Mouse (Mus musculus): ENCODE measurements around the gene Sept11.

Sept11 gene

DNA sequence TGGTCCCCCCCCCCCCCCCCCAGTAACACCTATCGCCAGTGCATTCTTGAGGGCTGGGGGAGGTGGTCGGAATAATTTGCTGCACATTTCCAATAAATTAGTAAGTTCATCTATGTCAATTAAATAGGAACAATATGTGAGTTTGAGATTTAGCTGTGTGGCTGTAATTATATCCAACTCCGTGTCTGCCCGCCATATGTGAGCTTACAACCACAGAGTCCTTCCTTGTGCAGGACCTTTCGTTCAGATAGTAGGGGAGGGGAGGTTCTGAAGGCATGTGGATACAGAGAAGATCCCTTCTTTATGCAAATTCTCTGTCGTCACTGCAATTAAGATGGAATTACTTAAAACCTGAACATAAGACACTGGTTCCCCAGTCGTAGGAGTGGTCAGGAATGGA, 2.1 kb downstream of the Sept11 start:
- no peak for DNase-seq

DNA sequence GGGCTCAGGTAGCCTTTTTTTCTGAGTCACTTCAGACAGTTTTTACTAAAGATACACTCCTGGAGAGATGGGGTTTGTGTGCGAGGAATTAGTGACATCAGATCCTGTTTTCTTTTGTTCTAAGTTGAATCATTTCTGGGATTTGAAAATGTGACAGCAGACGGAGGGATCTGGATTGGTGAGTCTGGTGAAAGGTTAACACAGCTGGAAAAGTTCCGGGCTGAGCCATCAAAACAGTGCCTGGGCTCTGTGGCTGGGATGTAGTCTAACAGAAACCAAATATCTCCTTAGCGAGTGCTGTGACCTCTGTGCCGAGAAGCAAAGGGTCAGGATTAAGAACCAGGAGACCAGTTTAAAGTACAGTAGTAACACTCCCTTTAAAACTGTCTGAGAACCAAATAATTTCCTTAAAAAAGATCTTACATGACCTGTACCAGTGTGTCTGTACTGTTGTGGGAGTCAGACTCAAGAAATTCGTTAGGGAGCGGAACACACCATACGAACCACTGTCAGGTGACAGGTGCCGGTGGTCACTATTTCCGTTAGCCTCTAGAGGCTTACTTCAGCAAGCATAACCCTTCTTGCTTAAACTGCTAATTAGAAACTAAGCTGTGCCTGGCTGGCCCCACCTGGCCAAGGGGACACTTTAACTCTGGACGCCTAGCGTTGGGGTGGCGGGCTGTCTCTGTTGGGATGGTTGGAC, 4.1 kb downstream of the Sept11 start:
- no peak for DNase-seq

- DNase-seq = no peak
Measured at GRCm38 (mm10) chr5:93098219-93098618, 5.0 kb downstream of the Sept11 start.

- no peak for DNase-seq
Measured at GRCm38 (mm10) chr5:93098811-93099210, 5.6 kb downstream of the Sept11 start.

GRCm38 (mm10) chr5:93100906-93101305, 7.7 kb downstream of the Sept11 start:
- no peak for DNase-seq

DNA sequence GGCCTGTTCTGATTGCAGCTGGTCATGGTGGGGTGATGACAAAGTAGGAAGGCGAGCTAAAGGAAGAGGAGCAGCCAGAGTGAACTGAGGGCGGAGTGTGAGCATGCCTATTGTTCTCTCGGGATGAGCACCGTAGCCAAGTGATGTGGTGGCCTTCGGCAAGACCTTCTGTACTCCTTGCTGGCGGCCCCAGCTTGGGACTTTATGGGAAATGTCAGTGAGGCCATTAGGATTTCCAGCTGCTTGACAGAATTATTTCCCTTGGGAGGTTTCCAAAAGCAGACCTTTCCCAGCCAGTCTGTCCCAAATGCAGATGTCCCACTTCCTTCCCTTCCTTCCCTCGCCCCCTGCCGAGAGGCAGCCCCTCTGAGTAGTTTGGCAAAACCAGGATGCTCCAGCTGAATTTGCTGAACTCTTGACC, 8.1 kb downstream of the Sept11 start:
- DNase-seq = peak in 1 of 2 experiments; percentile 24

DNA sequence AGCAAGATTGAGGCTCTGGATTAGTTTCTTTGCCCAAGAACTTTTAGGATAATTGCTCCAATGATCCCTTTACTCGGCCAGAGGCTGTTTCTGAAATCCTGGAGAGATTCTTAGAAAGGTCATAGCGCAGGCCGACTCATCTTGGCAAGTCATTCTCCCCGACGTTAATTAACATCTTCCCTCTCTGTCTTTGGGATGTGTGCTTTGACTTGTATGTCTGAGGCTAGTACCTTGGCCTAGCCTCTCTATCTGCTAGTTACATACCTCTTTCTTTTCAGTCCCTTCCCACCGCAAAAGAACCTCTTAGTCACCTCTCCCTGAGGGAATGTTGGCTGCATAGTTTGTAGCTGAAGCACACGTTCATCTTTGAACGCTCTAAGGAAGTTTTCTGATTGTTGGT, 10.4 kb downstream of the Sept11 start:
- DNase-seq = no peak

- no peak for DNase-seq
Measured at GRCm38 (mm10) chr5:93104987-93105823, 12.0 kb downstream of the Sept11 start.

DNA sequence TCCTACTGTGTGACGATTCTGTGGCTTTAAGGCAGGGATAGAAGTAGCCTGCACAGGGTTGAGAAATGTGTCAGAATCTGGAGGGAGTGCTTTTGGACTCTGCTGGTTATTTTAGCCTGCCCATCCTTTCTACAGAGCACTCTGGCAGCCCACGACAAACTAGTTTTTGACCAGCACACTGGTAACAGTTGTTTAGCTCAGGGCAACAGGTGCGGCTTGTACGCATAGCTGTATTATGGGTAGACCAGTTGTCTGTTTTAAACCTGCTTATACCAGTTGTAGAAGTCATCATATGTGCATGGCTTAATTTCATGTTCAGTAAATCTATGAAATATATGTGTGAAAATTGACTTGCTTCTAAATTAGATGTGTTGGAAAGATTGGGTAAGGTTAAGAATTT, 12.8 kb downstream of the Sept11 start:
- DNase-seq = no peak

- DNase-seq = no peak
Measured at GRCm38 (mm10) chr5:93108703-93109102, 15.5 kb downstream of the Sept11 start.

- DNase-seq = no peak
Measured at GRCm38 (mm10) chr5:93109555-93109954, 16.3 kb downstream of the Sept11 start.

DNA sequence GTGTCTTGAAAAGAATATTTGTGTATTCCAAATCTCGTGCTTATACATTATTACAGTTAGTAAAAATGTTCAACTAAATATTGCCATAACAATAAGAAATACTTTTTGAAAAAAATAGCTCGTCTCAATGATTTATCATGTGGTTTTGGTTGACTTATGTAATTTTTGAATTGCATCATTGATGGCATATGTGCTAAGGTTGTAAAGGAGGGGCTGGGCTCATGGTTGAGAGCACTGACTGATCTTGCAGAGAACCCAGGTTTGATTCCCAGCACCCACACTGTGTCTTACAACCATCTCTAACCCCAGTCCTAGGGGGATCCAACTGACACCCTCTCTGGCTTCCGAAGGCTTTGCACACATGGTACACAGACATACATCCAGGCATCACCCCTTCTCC, 19.1 kb downstream of the Sept11 start:
- DNase-seq = no peak

DNA sequence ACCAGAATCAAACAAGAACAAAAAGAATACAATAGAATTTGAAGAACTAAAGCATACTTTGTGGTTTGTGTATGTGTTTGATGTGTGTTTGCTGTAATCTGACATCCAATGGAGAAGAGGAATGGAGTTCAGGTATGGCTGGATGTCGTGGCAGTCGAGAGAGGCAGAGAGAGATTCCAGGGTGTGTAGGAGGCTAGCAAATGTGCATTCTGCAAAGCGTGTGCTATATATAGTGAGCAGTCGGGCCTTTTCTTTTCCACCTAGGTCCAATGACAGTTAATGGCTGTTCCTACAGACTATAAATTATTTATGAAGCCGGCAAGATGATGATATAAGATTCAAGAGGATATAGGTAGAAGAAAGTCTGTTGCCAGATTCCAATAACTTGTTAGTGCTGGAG, 20.3 kb downstream of the Sept11 start:
- DNase-seq = no peak

DNA sequence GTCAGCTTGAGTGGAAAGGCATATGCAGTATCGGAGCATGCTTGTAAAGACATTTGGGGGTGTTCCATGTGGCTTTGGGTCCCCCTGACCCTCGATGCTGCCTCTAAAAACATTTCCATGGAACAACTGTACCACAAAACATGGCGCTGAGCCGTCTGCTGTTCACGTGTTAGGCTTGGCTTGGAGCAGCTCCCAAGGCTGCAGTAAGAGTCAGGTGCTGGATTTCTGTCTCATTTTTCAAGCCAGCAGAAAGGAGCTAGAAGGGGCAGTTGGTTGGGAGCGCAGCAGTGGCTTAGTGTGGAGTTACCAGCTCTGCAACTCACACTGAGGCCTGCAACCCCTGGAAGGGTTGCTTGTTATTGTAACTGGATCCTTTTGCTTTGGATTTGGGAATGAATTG, 21.3 kb downstream of the Sept11 start:
- DNase-seq = no peak

- DNase-seq = no peak
Measured at GRCm38 (mm10) chr5:93115059-93115458, 21.8 kb downstream of the Sept11 start.

DNA sequence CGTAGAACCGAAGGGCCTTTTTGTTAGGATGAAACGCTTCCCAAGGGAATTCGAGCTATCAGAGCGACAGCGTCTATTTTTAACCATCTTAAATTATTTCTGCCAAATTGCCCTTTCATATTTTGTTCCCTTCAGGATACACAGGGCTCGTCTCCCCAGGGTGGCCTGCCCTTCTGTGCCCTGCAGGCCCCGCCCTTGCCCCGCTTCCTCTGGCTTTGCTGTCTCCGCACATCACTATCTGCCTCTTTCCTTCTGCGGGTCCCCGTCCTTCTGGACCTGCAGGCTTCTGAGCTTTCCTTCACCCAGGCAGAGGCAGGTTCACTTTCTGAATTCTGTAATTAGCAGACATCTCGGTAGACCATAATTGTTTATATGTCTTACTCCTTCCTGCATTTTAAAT, 22.6 kb downstream of the Sept11 start:
- no peak for DNase-seq

- DNase-seq = no peak
Measured at GRCm38 (mm10) chr5:93117648-93118047, 24.4 kb downstream of the Sept11 start.

GRCm38 (mm10) chr5:93121660-93122059, 28.4 kb downstream of the Sept11 start:
- DNase-seq = no peak

DNA sequence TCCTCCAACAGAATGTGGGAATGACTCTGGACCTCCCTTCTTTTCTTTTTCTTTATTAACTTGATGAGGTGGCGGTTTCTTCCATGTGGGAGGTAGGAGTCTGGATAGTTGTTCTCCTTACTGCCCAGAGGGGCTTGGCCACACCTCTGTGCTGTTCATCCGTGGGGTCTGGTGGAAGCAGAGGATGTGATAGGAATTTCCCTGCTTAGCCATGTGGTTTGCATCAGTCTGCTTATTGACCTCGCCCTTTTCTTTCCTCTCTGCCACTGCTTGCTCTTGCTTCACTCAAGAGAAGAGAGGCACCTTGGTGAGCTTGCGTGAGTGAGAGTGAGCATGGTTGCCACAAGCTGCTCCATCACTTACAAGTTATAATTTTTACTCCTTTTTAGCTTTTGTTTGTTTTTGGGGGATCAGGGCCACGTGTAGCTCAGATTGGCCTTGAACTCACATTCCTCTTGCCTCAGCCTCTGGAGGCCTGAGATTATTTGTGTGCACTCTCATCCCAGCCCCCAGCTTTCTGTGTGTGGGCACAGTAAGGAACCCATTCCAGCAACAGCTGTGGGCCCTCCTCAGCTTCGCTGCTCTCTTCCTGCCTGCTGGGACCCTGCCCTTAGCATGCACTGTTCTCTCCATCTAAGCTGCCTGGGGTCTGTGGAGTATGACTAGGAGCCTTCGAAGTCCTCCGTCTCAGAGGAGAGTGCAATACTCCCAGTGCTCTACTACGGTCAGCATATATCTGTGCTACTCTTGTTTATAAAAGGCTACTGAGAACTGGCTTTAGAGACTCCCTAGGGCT, 31.0 kb downstream of the Sept11 start:
- no peak for DNase-seq

DNA sequence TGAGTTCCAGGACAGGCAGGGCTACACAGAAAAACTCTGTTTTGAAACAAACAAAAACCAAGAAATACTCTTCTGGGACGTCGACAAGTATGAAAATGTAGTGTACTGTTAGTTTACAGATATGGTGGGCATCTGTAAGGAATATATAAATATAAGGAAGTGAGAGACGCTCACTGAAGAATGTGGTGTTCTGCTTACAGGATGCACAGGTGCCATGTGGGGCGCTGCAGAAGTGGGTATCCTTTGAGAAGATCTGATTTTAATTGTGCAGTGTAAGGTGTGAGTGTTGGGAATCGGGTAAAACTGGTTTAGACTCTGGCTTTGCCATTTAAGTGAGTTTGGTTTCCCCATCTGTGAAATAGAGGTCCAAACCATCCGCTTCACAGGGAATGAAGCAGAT, 32.1 kb downstream of the Sept11 start:
- DNase-seq = no peak

DNA sequence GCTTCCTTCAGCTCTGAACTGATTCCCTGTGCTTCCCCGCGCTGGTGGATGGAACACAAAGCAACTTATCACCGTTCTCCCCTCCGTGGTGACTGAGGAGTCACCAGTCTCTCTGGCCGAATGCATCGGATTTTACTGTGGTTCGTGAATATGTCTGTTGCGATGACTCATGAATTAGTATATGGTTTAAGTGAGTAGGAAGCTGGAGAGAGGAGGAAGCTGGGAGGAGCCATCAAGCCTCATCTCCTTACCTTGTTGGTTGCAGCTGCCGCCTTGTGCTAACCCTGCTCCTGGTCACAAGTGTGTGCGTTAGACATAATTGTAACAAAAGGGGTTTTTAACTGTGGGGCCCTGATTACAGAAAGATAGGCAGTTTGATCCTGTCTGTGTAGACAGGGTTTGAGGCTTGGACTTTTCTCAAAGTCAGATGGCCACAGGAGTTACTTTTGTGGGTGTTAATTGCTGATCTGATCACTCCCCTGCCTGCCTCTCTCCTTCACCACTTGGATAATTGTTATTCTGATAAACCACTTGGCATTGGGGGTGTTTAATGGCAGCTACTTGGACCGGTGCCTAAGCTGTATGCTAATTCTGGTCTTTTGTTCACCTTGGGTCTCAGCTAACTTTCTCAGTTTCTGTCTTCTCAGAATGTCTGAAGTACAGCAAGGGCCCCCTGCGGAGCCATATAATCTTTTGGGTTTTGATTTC, 33.1 kb downstream of the Sept11 start:
- peak in 1 of 2 experiments; percentile 34 for DNase-seq

DNA sequence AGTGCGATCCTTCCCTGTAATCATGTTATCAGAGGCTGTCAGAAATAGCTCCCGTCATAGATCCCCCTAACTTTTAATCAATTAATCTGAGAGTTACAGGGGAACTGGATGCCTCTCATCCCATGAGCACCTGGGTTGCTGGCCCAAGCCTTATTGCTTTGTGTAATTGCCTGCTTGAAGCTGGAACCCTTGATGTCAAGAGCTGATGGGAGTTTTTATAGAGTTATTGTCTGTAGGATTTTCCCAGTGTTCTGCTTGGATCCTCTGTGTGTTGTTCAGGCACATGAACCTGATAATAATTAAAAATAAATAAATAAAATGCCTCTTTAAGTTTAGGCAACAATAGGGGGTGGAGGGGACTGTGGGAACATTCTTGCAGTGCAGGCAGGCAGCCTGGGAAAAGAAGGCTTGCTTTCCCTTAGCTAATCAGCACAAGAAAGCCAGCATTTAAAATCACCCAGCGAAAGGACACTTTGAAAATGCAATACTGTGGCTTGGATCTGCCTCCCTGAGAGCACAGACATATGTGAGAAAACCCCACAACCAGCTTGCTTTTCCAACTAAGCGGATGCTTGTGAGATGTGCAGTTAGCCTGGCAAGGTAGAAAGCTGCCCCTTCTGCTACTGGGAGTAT, 33.8 kb downstream of the Sept11 start:
- no peak for DNase-seq

Data from cerebellum, postnatal 10 days (tissue).